Comparison of ENCODE assay signal across 7 mouse cellular contexts in genomic region chr5:135544865-135545797, GRCm38 (mm10). TPM values are rescaled to one million over a fixed set of nuclear protein-coding genes. Genes with fewer than 3 reads are reported as not detected.
DNase-seq lines count a peak whose midpoint lies in the region; ATAC-seq lines count a peak whose summit lies in the region.

Gene Hip1 (minus strand): TSS chr5:135545120.

- DNase-seq in adrenal gland, postnatal 14 days = peak; percentile 97
- peak; percentile 98 for DNase-seq in embryonic facial prominence, embryonic 11.5 days (ENCODE audit: low spot score)
- peak; percentile 100 for DNase-seq in kidney, adult 11 months
- peak; percentile 91 for DNase-seq in limb, embryonic 10.5 days (ENCODE audit: low spot score)
- peak; percentile 81 for DNase-seq in spleen, adult 12 weeks (ENCODE audit: low spot score)

- H3K9me3 ChIP-seq in embryonic facial prominence, embryonic 11.5 days (replicated peaks; ENCODE audit: control insufficient read depth, low read length) = no peaks in the 10 kb centered on the region
- no peaks in the 10 kb centered on the region for H3K9me3 ChIP-seq in limb, embryonic 10.5 days (replicated peaks)
- no peaks in the 10 kb centered on the region for H3K9me3 ChIP-seq in midbrain, embryonic 13.5 days

- peak within 1 kb of the TSS; percentile 72 for H3K4me3 ChIP-seq in embryonic facial prominence, embryonic 11.5 days (ENCODE audit: low read depth, low read length)
- H3K4me3 ChIP-seq in limb, embryonic 10.5 days = peak within 1 kb of the TSS; percentile 77
- peak within 1 kb of the TSS; percentile 61 for H3K4me3 ChIP-seq in midbrain, embryonic 13.5 days (replicated peaks)

- peak; percentile 100 for ATAC-seq in embryonic facial prominence, embryonic 11.5 days (replicated peaks; ENCODE audit: insufficient number of reproducible peaks, low FRiP score, low TSS enrichment, low read depth)
- ATAC-seq in granulocyte monocyte progenitor cell, adult 5-6 weeks (replicated peaks; ENCODE audit: poor library complexity, severe bottlenecking) = peak; percentile 97
- ATAC-seq in midbrain, embryonic 13.5 days = peak; percentile 100

- H3K4me2 ChIP-seq in embryonic facial prominence, embryonic 11.5 days (ENCODE audit: low read depth, low read length) = peak within 1 kb of the TSS; percentile 90
- H3K4me2 ChIP-seq in midbrain, embryonic 13.5 days (replicated peaks) = peak within 1 kb of the TSS; percentile 93

- WGBS in embryonic facial prominence, embryonic 11.5 days = under 1% methylated on average over 46 of the region's 46 CpGs
- WGBS in limb, embryonic 10.5 days = under 1% methylated on average over 46 of the region's 46 CpGs
- under 1% methylated on average over 46 of the region's 46 CpGs for WGBS in midbrain, embryonic 13.5 days

- peak within 1 kb of the TSS; percentile 64 for H3K9ac ChIP-seq in embryonic facial prominence, embryonic 11.5 days (replicated peaks; ENCODE audit: low read length)
- peak within 1 kb of the TSS; percentile 73 for H3K9ac ChIP-seq in midbrain, embryonic 13.5 days (replicated peaks)

- H3K36me3 ChIP-seq in embryonic facial prominence, embryonic 11.5 days (replicated peaks; ENCODE audit: control insufficient read depth, insufficient read depth, low read depth, low read length) = no peaks in the 10 kb centered on the region
- no peaks in the 10 kb centered on the region for H3K36me3 ChIP-seq in limb, embryonic 10.5 days
- H3K36me3 ChIP-seq in midbrain, embryonic 13.5 days = no peaks in the 10 kb centered on the region

- H3K27ac ChIP-seq in embryonic facial prominence, embryonic 11.5 days (replicated peaks; ENCODE audit: low read depth, low read length) = no peak within 1 kb of the TSS
- H3K27ac ChIP-seq in limb, embryonic 10.5 days = peak within 1 kb of the TSS; percentile 88
- peak within 1 kb of the TSS; percentile 55 for H3K27ac ChIP-seq in midbrain, embryonic 13.5 days

- H3K4me1 ChIP-seq in embryonic facial prominence, embryonic 11.5 days (ENCODE audit: control insufficient read depth, insufficient read depth, low read length) = no peaks in the 10 kb centered on the region
- peaks cover 20% of the 10 kb centered on the region for H3K4me1 ChIP-seq in limb, embryonic 10.5 days
- peaks cover 10% of the 10 kb centered on the region for H3K4me1 ChIP-seq in midbrain, embryonic 13.5 days (replicated peaks)

- no peaks in the 10 kb centered on the region for H3K27me3 ChIP-seq in embryonic facial prominence, embryonic 11.5 days (ENCODE audit: control insufficient read depth, insufficient read depth, low read length)
- H3K27me3 ChIP-seq in limb, embryonic 10.5 days (ENCODE audit: low read depth, poor library complexity, severe bottlenecking) = peaks cover 26% of the 10 kb centered on the region
- H3K27me3 ChIP-seq in midbrain, embryonic 13.5 days = no peaks in the 10 kb centered on the region

RNA-seq across cellular contexts. Expression of gene Hip1, which starts in this region (rescaled TPM):
- total RNA-seq in adrenal gland, postnatal 14 days (2021) = 31.1 and 38.5 TPM in 2 replicates
- 35.3 and 40.2 TPM in 2 replicates for polyA plus RNA-seq in embryonic facial prominence, embryonic 11.5 days (2014; fragmentation: Nextera tagmentation; extraction: Ambion mirVana)
- 21.2 and 21.4 TPM in 2 replicates for total RNA-seq in granulocyte monocyte progenitor cell, adult 5-6 weeks (2014; fragmentation: Nextera tagmentation)
- total RNA-seq in granulocyte monocyte progenitor cell, adult 5-6 weeks (2017) = 8.7 and 11.4 TPM in 2 replicates
- 46.1 and 49.1 TPM in 2 replicates for polyA plus RNA-seq in limb, embryonic 10.5 days (2016; fragmentation: Nextera tagmentation; extraction: Ambion mirVana)
- 38.9 and 40.9 TPM in 2 replicates for polyA plus RNA-seq in midbrain, embryonic 13.5 days (2015; fragmentation: Nextera tagmentation; extraction: Ambion mirVana)
